Mouse (Mus musculus) right cerebral cortex, adult 2 months (tissue): ENCODE results near the gene Notch2.
A peak's percentile ranks its signal among the peaks of the same experiment; 100 is the strongest.
"Not testable (repeated sequence)": the region's sequence is repeated elsewhere in the genome, so short reads cannot be mapped to it uniquely, and the experiment has no call there.

Source experiments
- DNase-seq, 2 experiments: peaks; one replicate each; pipeline ENCODE4 v3.0.0; 2021 to 2022; ENCODE audit warnings: low spot score in 2 of 2

Gene Notch2

GRCm38 (mm10) chr3:98094629-98095583 is 81.6 kb downstream of the Notch2 start:
- DNase-seq = no peak

GRCm38 (mm10) chr3:98096981-98097380 is 83.7 kb downstream of the Notch2 start:
- no peak for DNase-seq

GRCm38 (mm10) chr3:98098676-98099075 is 85.3 kb downstream of the Notch2 start:
- DNase-seq = no peak

- no peak for DNase-seq
These were observed 86.0 kb downstream of the Notch2 start for GRCm38 (mm10) chr3:98099287-98099686.

GRCm38 (mm10) chr3:98101541-98101940 is 88.2 kb downstream of the Notch2 start:
- DNase-seq = no peak

GRCm38 (mm10) chr3:98104851-98105471 is 91.6 kb downstream of the Notch2 start:
- DNase-seq = no peak

GRCm38 (mm10) chr3:98105496-98105895 is 92.2 kb downstream of the Notch2 start:
- no peak for DNase-seq

GRCm38 (mm10) chr3:98106115-98106514 is 92.8 kb downstream of the Notch2 start:
- DNase-seq = no peak

GRCm38 (mm10) chr3:98106590-98107313 is 93.4 kb downstream of the Notch2 start:
- peak; percentile 32 to 47 for DNase-seq

GRCm38 (mm10) chr3:98108416-98108815 is 95.1 kb downstream of the Notch2 start:
- DNase-seq = no peak

GRCm38 (mm10) chr3:98108866-98109265 is 95.5 kb downstream of the Notch2 start:
- DNase-seq = no peak

GRCm38 (mm10) chr3:98110610-98111009 is 97.3 kb downstream of the Notch2 start:
- no peak for DNase-seq

GRCm38 (mm10) chr3:98118252-98118651 is 104.9 kb downstream of the Notch2 start:
- DNase-seq = no peak

GRCm38 (mm10) chr3:98119338-98119737 is 106.0 kb downstream of the Notch2 start:
- no peak for DNase-seq

GRCm38 (mm10) chr3:98120884-98121283 is 107.6 kb downstream of the Notch2 start:
- DNase-seq = no peak

- no peak for DNase-seq
These were observed 114.4 kb downstream of the Notch2 start for GRCm38 (mm10) chr3:98127775-98128174.

- DNase-seq = no peak
These were observed 115.4 kb downstream of the Notch2 start for GRCm38 (mm10) chr3:98128716-98129115.

GRCm38 (mm10) chr3:98132140-98132539 is 118.8 kb downstream of the Notch2 start:
- DNase-seq = not testable (repeated sequence)

- no peak for DNase-seq
These were observed 119.3 kb downstream of the Notch2 start for GRCm38 (mm10) chr3:98132636-98133035.

GRCm38 (mm10) chr3:98141456-98141855 is 128.1 kb downstream of the Notch2 start:
- no peak for DNase-seq

- no peak for DNase-seq
These were observed 129.5 kb downstream of the Notch2 start for GRCm38 (mm10) chr3:98142862-98143261.

GRCm38 (mm10) chr3:98145204-98145603 is 131.9 kb downstream of the Notch2 start:
- DNase-seq = no peak
